Mouse (Mus musculus) adrenal gland, postnatal 4 days (tissue): ENCODE measurements around the gene Slc25a54. TPM values are rescaled to one million over a fixed set of nuclear protein-coding genes. Genes with fewer than 3 reads are reported as not detected.

Source experiments
- DNase-seq, 2 experiments: peaks; one replicate each; pipeline ENCODE4 v3.0.0; 2021 to 2022; ENCODE audit warnings: low spot score in 2 of 2, mixed read lengths in 2 of 2
- microRNA-seq: library from miRNA; unstranded; fragments of <30 nt; microRNA quantifications from one replicate; pipeline ENCODE4 v1.2.0, GENCODE M21; 2021
- total RNA-seq, 2 experiments: library from RNA; stranded (reverse); gene quantifications; 2 replicates each; pipeline ENCODE4 v1.2.3; 2021

Gene Slc25a54
- total RNA-seq, 2 experiments from 2014 or later = not detected

GRCm38 (mm10) chr3:109124091-109124490 is 43.8 kb downstream of the Slc25a54 start:
- DNase-seq = no peak

- no peak for DNase-seq
Observed at GRCm38 (mm10) chr3:109125531-109125930, 45.3 kb downstream of the Slc25a54 start.

GRCm38 (mm10) chr3:109129768-109130167 is 49.5 kb downstream of the Slc25a54 start:
- DNase-seq = no peak

DNA sequence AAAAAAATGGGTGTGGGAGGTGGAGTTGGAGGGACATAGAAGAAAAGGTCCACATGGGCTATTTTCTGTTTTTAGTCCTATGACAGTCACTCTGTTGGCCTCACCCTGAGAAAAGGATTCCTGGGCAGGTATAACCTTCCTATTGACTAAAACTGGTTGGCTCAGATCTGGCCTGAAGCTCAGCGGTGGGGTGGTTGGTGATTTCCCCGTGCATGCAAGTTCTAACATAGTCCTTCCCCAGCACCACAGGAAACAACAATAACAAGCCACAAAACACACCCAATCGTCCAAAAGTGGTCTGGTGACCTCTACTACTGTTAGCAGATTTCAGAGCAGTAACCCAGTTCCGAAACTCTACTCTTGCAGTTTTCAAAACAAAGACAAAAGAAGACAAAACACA is 52.7 kb downstream of the Slc25a54 start:
- DNase-seq = no peak

DNA sequence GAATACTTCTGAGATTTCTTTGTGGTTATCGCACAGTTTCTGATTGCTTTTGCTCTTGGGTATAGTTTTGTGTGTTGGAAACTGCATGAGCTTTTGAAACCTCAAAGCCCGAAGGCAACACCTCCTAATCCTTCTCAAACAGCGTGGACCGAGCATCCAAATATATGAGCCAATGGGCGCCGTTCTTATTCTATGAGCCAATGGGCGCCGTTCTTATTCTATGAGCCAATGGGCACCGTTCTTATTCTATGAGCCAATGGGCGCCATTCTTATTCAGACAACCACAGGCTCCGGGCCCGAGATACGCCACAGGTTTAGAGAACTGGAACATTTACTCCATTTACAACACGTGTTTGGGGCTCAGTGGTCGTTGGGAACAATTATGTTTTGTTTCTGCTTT is 53.8 kb downstream of the Slc25a54 start:
- no peak for DNase-seq

DNA sequence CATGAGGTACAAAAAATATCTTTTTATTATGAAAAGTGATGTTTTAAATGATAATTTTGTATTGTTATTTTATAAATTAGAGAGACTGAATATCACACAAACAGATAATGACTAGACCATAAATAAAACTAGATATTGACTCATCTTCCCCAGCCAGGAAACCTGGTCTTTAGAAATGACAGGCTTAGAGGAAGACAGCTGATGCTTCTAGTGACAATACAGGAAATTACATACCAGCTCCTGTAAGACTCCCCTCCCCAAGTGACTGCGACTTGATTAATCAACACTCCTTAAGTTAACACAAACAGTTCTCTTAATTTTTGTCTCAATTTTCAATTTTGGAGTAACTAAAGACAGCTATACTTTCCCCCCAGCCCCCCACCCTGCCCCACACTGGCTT is 55.1 kb downstream of the Slc25a54 start:
- no peak for DNase-seq

DNA sequence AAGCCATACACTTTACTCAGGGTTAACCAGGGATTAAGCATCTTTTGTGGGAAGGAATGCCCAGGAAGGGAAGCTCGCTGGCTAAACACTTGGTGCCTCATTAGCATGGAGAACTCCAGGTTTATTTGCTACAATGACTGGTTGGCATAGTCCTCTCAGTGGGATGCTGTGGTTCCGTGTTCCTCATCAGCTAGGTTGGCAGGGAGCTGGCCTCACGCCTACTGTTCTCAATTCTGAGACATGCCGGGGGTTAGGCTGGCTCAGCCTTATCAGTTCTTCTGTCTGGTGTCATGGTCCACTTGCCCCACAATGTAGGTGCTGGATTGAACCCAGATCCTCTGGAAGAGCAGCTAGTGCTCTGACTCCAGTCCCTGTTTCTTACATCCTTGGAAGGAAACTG is 72.3 kb downstream of the Slc25a54 start:
- no peak for DNase-seq

DNA sequence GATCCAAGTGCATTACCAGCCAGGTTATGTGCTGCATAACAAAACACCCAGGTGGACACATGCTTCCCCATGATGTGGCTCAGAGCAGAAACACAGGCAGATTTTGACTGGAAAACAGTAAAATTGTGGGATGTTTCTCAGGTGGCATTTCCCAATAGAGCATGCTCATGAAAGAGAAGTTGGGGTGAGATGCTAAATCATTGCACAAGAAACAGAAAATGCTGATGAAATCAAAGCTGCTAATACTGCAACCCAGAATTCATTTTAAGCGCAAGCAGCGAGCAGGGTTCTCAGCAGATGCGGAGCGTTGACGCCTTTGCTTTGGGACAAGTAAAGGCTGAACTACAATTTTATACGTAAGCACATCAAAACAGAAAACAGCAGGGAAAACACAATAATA is 73.1 kb downstream of the Slc25a54 start:
- DNase-seq = no peak

GRCm38 (mm10) chr3:109155926-109156669 is 75.8 kb downstream of the Slc25a54 start:
- DNase-seq = no peak

DNA sequence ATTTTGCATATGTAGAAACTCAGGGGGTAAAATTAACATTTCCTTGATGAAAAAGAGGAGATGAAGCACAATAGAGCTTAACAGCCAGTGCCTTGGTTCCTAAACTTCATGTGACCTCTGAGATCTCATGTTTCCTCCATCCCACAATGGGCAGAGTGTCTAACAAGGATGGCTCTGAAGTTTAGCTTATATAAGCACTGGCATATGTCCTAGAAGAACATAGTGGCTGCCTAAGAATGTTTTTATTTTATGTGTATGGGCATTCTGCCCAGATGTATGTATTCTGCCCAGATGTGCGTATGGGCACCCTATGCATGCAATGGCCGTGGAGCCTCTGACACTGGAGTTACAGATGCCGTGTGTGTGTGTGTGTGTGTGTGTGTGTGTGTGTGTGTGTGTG is 77.2 kb downstream of the Slc25a54 start:
- no peak for DNase-seq

DNA sequence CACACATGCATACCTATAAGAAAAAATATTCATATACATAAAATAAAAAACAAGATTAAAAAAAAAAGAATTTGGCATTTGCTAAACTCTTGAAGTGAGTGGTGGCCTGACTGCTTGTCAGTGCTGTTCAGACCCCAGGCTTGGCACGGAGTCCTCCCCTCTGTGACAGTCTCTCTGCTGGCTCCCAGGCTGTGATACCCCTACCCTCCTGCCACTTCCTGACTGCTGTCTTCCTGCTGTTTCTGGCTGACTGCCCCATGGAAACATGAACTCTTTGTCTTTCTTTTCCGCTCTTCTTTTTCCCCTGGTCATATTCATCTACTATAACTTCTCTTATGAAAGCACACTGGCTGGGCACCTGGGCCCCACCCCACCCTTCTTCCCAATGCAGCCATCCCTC is 83.8 kb downstream of the Slc25a54 start:
- DNase-seq = no peak

DNA sequence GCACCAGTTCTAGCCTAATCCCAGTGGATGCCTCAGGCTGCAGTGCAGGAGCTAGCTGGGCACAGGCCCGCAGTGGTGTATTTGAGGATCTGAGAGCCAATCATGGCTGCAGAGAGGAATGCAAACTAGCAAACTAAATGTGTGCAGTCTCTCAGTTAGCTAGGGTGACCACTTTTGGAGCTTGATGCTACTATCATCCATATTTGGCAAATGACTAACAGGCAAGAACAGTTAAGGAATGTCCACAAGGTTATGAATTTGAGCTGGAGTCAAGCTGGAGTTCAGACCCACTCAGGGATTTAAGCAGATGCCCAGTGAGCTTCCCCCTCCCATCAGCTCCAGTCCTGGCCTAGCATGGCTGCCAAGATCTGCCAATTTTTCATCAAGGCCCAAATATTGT is 84.4 kb downstream of the Slc25a54 start:
- no peak for DNase-seq

- no peak for DNase-seq
Observed at GRCm38 (mm10) chr3:109165214-109165829, 85.1 kb downstream of the Slc25a54 start.

Small RNA genes within 50 kb of the gene (microRNA-seq; reads per million reads assigned to microRNA genes)
- gene Gm44384 = not detected

Other genes starting within 250 kb of the Slc25a54 start
- gene Stxbp3, start 239.9 kb upstream of the Slc25a54 start, total RNA-seq = 10 to 100 TPM; 48.6 to 51.5 TPM
- 1 to 10 TPM; 1.5 to 1.7 TPM for gene Fndc7, start 190.5 kb upstream of the Slc25a54 start, total RNA-seq
- 10 to 100 TPM; 80.4 to 83.0 TPM for gene Prpf38b, start 168.7 kb upstream of the Slc25a54 start, total RNA-seq
- gene Henmt1, start 140.6 kb upstream of the Slc25a54 start, total RNA-seq = under 1 TPM in 1 of 2 experiments, not detected in 1; 0.20 TPM
- not detected for gene Gm9857, start 140.0 kb upstream of the Slc25a54 start, total RNA-seq
- gene Fam102b, start 52.9 kb upstream of the Slc25a54 start, total RNA-seq = 10 to 100 TPM; 20.7 to 22.7 TPM
- gene Slc25a24, start 42.7 kb downstream of the Slc25a54 start, total RNA-seq = 10 to 100 TPM; 34.7 to 35.6 TPM